Mouse (Mus musculus) embryonic fibroblast, embryonic 13.5 days (primary cell): ENCODE measurements around the gene Gps2.

Experiments
- CTCF ChIP-seq: IDR thresholded peaks from 2 replicates; pipeline ENCODE4 v1.5.1; 2011; ENCODE audit warnings: mild to moderate bottlenecking, control low read depth, low read length, moderate library complexity, borderline replicate concordance; ENCODE audit not compliant: insufficient read depth
- POLR2A ChIP-seq: IDR thresholded peaks from 2 replicates; pipeline ENCODE4 v1.6.1; 2011; ENCODE audit warnings: low read depth, mild to moderate bottlenecking, control low read depth, low read length, moderate library complexity

- TF ChIP-seq CTCF = no peak
- no peak for TF ChIP-seq POLR2A
Measured at GRCm38 (mm10) chr11:69895291-69895690, 18.4 kb upstream of the Gps2 start, which contains the start of gene Acap1.
